Mouse (Mus musculus) heart, postnatal 0 days (tissue): ENCODE measurements at regions not wholly inside any gene's neighbourhood (a gene's known extent, or its start where the extent isn't known, plus 50 kb on each side); places are given as distances from the start of the nearest gene placed in this dataset.

Source experiments
- ATAC-seq: fragments of 200-750 bp; cut with Nextera tagmentation; 2 replicates; pipeline ENCODE4 v1.8.0; 2017; ENCODE audit warnings: low read depth, moderate number of reproducible peaks, moderate library complexity; ENCODE audit not compliant: insufficient read depth
- DNase-seq: peaks from one replicate; pipeline ENCODE4 v3.0.0-alpha.2; 2016; ENCODE audit warnings: low spot score
- H3K27ac ChIP-seq: fragments of 300-500 bp; sonication (generic); 2 replicates; pipeline ENCODE4 v1.5.1; 2014; ENCODE audit warnings: low read depth, mild to moderate bottlenecking
- H3K27me3 ChIP-seq: fragments of 300-500 bp; sonication (generic); 2 replicates; pipeline ENCODE4 v1.6.1; 2014; ENCODE audit warnings: low read length, mixed read lengths; ENCODE audit not compliant: control insufficient read depth, insufficient read depth
- H3K36me3 ChIP-seq: fragments of 300-500 bp; sonication (generic); replicated peaks from 2 replicates; pipeline ENCODE4 v1.6.1; 2014; ENCODE audit warnings: low read length, mixed read lengths; ENCODE audit not compliant: control insufficient read depth, insufficient read depth
- H3K4me1 ChIP-seq: fragments of 300-500 bp; sonication (generic); 2 replicates; pipeline ENCODE4 v1.6.1; 2014; ENCODE audit warnings: antibody characterized with exemption; ENCODE audit not compliant: control insufficient read depth, insufficient read depth
- H3K4me2 ChIP-seq: fragments of 300-500 bp; sonication (generic); 2 replicates; pipeline ENCODE4 v1.6.1; 2014; ENCODE audit warnings: low read depth, mild to moderate bottlenecking, low read length, moderate library complexity
- H3K4me3 ChIP-seq: fragments of 300-500 bp; sonication (generic); 2 replicates; pipeline ENCODE4 v1.5.1; 2014; ENCODE audit warnings: low read depth, low read length
- H3K9ac ChIP-seq: fragments of 300-500 bp; sonication (generic); replicated peaks from 2 replicates; pipeline ENCODE4 v1.6.1; 2014; ENCODE audit warnings: low read depth, low read length, mixed read lengths
- H3K9me3 ChIP-seq: fragments of 300-500 bp; sonication (generic); replicated peaks from 2 replicates; pipeline ENCODE4 v1.6.1; 2016; ENCODE audit warnings: low read length; ENCODE audit not compliant: control insufficient read depth
- CTCF ChIP-seq: IDR thresholded peaks from 2 replicates; pipeline ENCODE4 v1.5.1; 2016; ENCODE audit warnings: antibody characterized with exemption, control low read depth, low read depth
- EP300 ChIP-seq: IDR thresholded peaks from 2 replicates; pipeline ENCODE4 v1.6.1; 2016; ENCODE audit warnings: antibody characterized with exemption, low read depth
- WGBS: fragments of 180-500 bp; shearing (Covaris S2); extraction: QIAGEN DNeasy Blood & Tissue Kit; methylation state at CpG from one replicate; pipeline ENCODE4 v1.1.7; 2014; 5-methylcytosine and 5-hydroxymethylcytosine counted together

DNA sequence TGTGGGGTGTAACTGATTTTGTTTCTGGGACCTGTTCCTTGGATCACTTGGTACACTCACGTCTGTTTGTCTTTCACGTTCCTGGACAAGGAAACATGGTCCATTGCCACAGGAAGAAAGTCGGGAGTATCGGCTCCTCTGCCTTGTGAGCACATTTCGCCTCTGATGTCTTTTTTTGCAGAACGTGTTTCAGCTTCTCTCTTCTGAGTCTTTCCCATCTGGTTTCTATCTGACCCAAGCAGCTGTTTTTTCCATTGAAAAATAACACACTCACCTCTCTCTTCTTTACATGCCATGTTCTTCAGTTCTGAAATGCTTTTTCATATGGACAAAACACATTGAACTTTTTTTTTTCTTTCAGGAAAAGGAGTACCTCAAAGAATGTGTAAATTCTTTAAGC is 61.4 kb upstream of the Lrig1 start:
- no peak for TF ChIP-seq CTCF
- TF ChIP-seq EP300: no peak
- no peak for ATAC-seq
- Histone ChIP-seq H3K27ac (no peak overlapping the region), H3K9ac (no peak overlapping the region), H3K36me3 (no peaks in the 10 kb centered on the region), H3K4me2 (no peak overlapping the region), H3K27me3 (no peaks in the 10 kb centered on the region), H3K9me3 (no peaks in the 10 kb centered on the region), H3K4me3 (no peak overlapping the region), H3K4me1 (no peaks in the 10 kb centered on the region)
- DNase-seq: no peak
- 68% methylated on average over 6 of the region's 6 CpGs for WGBS

DNA sequence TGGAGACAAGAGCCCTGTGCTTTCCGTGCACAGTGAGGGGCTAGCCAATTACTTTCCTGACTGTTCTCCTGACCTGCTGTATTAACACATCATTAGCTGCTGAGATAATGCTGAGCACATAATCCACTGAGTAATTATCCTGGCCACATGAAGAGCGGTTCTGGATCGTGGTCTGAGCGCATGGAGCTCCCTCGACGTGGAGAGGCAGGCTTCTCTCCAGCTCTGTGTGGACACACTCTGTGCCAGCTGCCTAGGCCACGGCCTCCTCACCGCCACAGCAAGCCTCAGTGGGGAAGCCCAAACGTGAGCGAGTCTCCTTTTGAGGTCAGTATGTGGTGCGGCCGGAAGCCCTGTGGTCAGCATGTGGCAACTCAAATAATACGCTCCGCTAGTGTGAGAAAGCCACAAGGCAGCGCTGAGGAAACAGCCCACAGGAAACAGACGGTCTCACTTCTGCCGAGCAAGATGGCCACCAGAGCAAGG is 60.7 kb upstream of the Lrig1 start:
- H3K9ac ChIP-seq: no peak overlapping the region
- ATAC-seq: no peak
- WGBS: 72% methylated on average over 17 of the region's 17 CpGs

DNA sequence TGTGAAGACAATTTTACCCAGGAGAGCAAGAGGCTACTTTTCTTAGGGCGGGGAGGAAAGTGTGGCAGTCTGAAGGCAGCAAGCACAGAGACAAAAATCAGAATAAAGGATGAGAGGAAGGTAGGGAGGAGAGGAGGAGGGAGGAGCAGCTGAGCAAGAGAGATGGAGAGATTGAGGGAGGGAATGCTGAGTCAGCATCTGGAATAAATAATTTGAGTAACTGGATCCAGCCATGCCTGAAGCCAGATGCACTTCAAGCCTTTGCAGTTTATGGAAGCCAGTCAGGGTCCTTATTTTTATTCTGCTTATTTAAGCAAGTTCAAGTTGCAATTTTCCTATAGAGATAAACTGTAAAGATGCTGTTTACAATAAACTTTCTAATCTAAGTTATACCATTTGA is 59.7 kb upstream of the Lrig1 start:
- 94% methylated on average over 1 of the region's 1 CpGs for WGBS
- Histone ChIP-seq H3K27me3 (no peaks in the 10 kb centered on the region), H3K4me2 (no peak overlapping the region), H3K36me3 (no peaks in the 10 kb centered on the region), H3K9me3 (no peaks in the 10 kb centered on the region), H3K9ac (no peak overlapping the region), H3K4me3 (no peak overlapping the region), H3K4me1 (no peaks in the 10 kb centered on the region), H3K27ac (no peak overlapping the region)
- TF ChIP-seq CTCF: no peak
- no peak for TF ChIP-seq EP300
- no peak for DNase-seq
- no peak for ATAC-seq

More for the DNA sequence above, 60.7 kb upstream of the Lrig1 start:
- Histone ChIP-seq H3K4me3 (no peak overlapping the region), H3K27ac (no peak overlapping the region), H3K27me3 (no peaks in the 10 kb centered on the region), H3K4me1 (no peaks in the 10 kb centered on the region), H3K36me3 (no peaks in the 10 kb centered on the region), H3K4me2 (no peak overlapping the region), H3K9me3 (no peaks in the 10 kb centered on the region)
- no peak for DNase-seq
- TF ChIP-seq CTCF (no peak), EP300 (no peak)

DNA sequence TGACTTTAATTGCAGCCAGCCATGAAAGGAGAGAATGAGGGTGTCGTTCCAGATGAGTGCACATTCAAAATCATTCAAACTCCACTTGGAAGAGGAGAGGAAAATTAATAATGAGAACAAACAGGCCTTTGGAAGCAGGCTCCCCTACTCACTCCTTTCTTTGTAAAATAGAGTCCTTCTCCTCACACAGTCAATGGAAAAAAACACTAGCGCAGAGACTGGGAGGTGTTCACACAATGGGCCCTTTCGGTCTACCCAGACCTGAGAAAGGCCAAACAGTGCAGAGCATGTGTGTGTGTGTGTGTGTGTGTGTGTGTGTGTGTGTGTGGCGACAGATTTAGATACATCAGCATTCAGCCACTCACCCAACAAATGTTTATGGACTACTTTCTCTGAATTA is 56.0 kb upstream of the Lrig1 start:
- ATAC-seq (no peak), DNase-seq (no peak)
- H3K27ac ChIP-seq: no peak overlapping the region
- no peak overlapping the region for H3K9ac ChIP-seq
- no peaks in the 10 kb centered on the region for H3K9me3 ChIP-seq
- H3K4me2 ChIP-seq: no peak overlapping the region
- H3K4me3 ChIP-seq: no peak overlapping the region
- no peaks in the 10 kb centered on the region for H3K4me1 ChIP-seq
- WGBS: 76% methylated on average over 4 of the region's 4 CpGs
- TF ChIP-seq EP300 (no peak), CTCF (no peak)
- H3K36me3 ChIP-seq: no peaks in the 10 kb centered on the region
- H3K27me3 ChIP-seq: no peaks in the 10 kb centered on the region

DNA sequence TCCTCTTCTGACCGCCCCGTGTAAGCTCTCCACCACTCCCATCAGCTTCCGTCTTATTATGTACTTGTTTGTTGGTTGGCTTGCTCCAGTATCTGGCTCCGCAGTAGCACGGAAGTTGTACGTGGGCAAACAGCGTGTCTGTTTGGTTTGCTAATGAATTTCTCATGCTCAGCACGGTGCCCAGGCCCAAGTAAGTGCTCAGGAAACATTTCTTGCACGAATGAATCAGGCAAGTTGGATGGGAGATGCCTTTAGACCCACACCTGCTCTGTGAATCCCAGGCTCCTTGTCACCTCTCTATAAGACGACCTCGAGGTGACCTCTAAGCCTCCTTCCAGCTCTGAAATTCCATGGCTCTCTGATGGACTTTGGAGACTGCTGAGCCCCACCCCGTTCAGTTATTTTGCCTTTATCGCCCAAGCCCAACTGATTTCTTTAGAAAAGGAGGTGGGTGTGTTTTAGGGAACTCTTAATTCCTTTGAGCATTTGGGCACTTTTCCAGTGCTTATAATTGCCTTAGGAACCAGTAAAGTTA is 55.4 kb upstream of the Lrig1 start:
- no peak overlapping the region for H3K4me2 ChIP-seq
- no peak for TF ChIP-seq CTCF
- no peak for TF ChIP-seq EP300
- DNase-seq (no peak), ATAC-seq (no peak)
- H3K9ac ChIP-seq: no peak overlapping the region
- no peak overlapping the region for H3K27ac ChIP-seq
- 71% methylated on average over 13 of the region's 13 CpGs for WGBS
- H3K36me3 ChIP-seq: no peaks in the 10 kb centered on the region
- no peaks in the 10 kb centered on the region for H3K27me3 ChIP-seq
- no peaks in the 10 kb centered on the region for H3K4me1 ChIP-seq
- no peaks in the 10 kb centered on the region for H3K9me3 ChIP-seq
- no peak overlapping the region for H3K4me3 ChIP-seq

DNA sequence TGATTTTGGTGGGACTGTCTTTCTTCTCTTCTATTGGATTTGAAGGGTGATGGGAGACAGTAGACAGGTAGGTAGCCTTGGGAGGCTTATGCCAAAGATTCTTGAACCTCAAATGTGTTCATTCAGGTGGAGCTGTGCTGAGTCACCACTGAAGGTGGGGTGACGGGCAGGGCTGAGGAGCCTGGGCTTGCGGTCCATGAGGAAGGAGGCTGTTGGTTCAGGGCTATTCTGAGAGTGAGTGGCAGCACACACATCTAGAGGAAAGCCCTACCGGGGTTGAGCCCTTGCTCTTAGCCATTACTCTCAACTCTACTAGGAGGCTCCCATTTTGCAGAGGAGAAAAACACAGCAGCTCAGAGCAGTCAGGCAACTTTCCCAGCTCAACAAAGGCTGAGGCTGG is 54.6 kb upstream of the Lrig1 start:
- 84% methylated on average over 3 of the region's 3 CpGs for WGBS
- Histone ChIP-seq H3K27ac (no peak overlapping the region), H3K9ac (no peak overlapping the region), H3K4me2 (no peak overlapping the region), H3K36me3 (no peaks in the 10 kb centered on the region), H3K4me3 (no peak overlapping the region), H3K9me3 (no peaks in the 10 kb centered on the region), H3K4me1 (no peaks in the 10 kb centered on the region), H3K27me3 (no peaks in the 10 kb centered on the region)
- no peak for DNase-seq
- ATAC-seq: no peak
- TF ChIP-seq EP300 (no peak), CTCF (no peak)
